ENCODE assay signal across 1 mouse cellular context in the genomic region with DNA sequence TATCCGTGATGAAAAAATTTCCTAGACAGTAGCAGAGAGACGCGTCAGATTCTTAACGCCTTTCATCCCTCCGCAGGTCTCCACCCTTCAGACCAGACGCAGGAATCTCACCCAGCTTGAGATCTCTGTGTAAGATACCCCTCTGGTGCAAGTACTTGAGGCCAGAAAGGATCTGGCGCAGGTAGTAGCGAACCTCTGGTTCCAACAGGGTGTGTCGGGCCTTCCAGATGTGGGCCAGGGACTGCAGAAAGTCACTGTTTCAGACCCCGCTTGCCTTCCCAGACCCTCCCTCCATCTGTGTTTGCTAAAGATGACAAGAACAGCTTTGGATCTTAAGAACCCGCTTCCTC.
TF ChIP-seq lines count a peak whose summit lies in the region.

No protein-coding gene starts in this region.

TF ChIP-seq in MEL, 35 proteins besides CTCF, POLR2A, EP300 and RAD21:
- no peak for TF ChIP-seq MAX (IDR thresholded peaks at IDR 0.05; ENCODE audit: low read length)
- no peak for TF ChIP-seq ELF1 (IDR thresholded peaks at IDR 0.05; ENCODE audit: low read depth, low read length)
- TF ChIP-seq HCFC1 (IDR thresholded peaks at IDR 0.05; ENCODE audit: low read depth, low read length): no peak
- TF ChIP-seq MEF2A (IDR thresholded peaks at IDR 0.05; ENCODE audit: extremely low read depth, insufficient replicate concordance, low read depth, low read length, poor library complexity, severe bottlenecking): no peak
- no peak for TF ChIP-seq SIN3A (IDR thresholded peaks at IDR 0.05; ENCODE audit: low read length)
- TF ChIP-seq MYC (IDR thresholded peaks at IDR 0.05; ENCODE audit: low read depth, low read length): no peak
- TF ChIP-seq RCOR1 (IDR thresholded peaks at IDR 0.05; ENCODE audit: low read depth, low read length): no peak
- no peak for TF ChIP-seq ETS1 (IDR thresholded peaks at IDR 0.05; ENCODE audit: low read depth, low read length)
- no peak for TF ChIP-seq KAT2A (conservative IDR thresholded peaks at IDR 0.05; ENCODE audit: low read depth, low read length)
- TF ChIP-seq POLR2AphosphoS2 (IDR thresholded peaks at IDR 0.05; ENCODE audit: low read length): no peak
- TF ChIP-seq SMC3 (IDR thresholded peaks at IDR 0.05; ENCODE audit: low read depth, low read length): no peak
- no peak for TF ChIP-seq NRF1 (IDR thresholded peaks at IDR 0.05; ENCODE audit: insufficient read depth, low read depth, low read length, poor library complexity, severe bottlenecking)
- TF ChIP-seq CHD1 (IDR thresholded peaks at IDR 0.05; ENCODE audit: low read depth, low read length): no peak
TF ChIP-seq in MEL: peak in this region for 0.
